Mouse (Mus musculus): ENCODE measurements at regions not wholly inside any gene's neighbourhood (a gene's known extent, or its start where the extent isn't known, plus 50 kb on each side); places are given as distances from the start of the nearest gene placed in this dataset.

GRCm38 (mm10) chr17:50428004-50428560 is 81.1 kb upstream of the Plcl2 start:
- no peak for TF ChIP-seq CTCF (IDR thresholded peaks at IDR 0.05; ENCODE audit: borderline replicate concordance, insufficient read depth, low read depth, low read length)
- no peak for TF ChIP-seq POLR2A (IDR thresholded peaks at IDR 0.05; ENCODE audit: borderline replicate concordance, insufficient read depth, low read length)
